Mouse (Mus musculus): ENCODE results near the gene Trp53.

Trp53 gene

DNA sequence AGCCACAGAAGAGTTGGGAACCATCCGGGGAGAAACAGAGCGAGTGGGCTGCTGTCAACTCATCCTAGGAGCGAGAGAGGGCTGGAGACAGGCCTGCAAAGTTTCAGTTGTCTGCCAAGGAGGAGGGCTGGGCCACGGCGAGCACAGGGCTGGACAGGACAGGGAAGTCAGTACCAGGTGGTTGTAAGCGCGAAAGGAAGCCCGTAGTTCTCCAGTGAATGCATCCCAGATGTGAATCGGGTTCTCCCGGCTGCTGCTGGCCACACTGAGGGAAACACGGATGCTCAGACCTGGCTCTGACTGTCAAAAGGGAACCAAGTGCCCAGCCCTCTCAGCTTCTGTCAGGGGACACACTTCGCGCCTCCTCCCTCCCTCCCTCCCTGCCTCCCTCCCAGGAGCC, 16.8 kb upstream of the Trp53 start:
- DNase-seq: no peak

DNA sequence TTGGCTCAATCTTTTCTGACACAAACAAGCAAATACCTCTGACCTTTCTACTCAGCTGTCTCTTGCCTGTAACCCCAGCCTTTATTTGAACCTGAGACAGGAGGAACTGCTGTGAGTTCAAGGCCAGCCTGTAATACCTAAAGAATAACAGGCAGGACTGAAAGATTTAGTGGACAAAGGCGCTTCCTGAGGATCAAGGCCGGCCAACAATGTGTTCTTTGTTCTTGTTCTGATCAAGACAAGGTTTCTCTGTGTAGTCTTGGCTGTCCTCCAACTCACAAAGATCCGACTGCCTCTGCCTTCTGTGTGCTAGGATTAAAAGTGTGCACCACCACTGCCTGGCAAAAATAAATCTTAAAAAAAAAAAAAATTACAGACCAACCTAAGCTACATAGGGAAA, 15.8 kb upstream of the Trp53 start:
- no peak for DNase-seq

DNA sequence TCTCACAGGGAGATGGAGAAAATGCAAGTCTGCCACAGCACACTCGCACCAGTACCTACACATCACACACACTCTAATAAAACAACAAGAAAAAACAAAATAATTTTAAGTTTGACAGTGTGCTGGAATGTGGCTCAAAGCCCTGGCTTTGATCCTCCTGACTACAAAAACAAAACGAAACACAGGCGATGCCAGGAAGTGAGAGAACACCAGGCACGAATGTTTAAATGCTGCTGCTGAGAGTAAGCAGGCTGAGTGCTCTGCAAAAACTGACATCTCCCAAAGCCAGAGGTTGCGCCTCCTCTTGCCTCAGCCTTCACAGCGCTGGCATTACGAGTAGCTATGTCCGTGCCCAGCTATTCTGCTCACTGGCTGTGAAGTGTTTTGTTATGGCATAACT, 15.0 kb upstream of the Trp53 start:
- no peak for DNase-seq

DNA sequence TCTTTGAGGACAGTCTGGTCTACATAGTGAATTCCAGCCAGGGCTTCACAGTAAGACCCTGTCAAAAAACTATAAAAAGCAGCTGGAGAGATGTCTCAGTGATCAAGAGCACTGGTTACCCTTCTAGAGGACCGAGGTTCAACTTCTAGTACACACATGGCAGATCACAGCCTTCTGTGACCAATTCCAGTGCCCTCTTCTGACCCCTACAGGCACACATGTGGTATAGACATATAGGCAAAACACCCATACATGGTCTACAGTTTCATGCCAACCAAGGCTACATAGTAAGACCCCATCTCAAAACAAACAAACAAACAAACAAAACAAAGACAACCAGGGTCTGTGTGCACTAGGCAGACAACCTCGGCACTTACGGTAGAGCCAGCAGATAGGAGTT, 4.9 kb upstream of the Trp53 start:
- peak in 1 of 2 experiments; percentile 19 for DNase-seq

DNA sequence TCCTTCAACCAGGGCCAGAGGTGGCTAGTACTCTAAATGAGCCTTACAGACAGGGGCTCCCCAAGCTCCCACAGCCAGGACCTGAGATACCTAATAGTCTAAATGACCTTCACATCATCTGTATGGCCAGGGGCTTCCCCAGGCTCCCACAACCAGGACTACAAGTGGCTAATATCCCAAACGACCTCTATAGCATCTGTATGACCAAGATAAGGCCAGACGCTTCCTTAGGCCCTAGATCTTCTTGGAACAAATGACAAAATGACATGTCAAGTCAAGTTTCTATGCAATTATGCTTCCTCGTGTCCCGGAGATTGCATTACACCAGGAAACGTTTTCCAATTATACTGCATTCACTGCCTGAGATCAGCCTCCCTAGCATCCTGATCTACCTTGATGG, 3.9 kb upstream of the Trp53 start:
- no peak for DNase-seq

DNA sequence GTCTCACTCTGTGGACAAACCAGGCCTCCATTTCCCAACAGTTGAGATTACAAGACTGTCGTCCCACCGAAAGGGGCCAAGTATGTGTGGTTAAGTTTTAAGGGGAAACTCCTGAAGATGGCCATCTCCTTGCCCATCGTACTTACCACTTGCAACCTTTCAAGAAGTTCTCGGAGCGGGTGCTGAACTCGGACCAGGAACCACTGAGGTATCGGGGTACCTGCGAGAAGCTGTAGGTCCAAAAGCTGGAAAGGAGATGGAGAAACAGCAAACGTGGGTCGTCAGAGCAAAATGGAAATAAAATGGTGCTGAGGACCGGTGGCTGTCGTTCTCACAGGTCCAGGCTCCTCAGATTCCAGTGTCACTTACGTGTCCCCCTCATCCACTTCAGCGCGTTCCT, 1.9 kb upstream of the Trp53 start:
- no peak for DNase-seq

DNA sequence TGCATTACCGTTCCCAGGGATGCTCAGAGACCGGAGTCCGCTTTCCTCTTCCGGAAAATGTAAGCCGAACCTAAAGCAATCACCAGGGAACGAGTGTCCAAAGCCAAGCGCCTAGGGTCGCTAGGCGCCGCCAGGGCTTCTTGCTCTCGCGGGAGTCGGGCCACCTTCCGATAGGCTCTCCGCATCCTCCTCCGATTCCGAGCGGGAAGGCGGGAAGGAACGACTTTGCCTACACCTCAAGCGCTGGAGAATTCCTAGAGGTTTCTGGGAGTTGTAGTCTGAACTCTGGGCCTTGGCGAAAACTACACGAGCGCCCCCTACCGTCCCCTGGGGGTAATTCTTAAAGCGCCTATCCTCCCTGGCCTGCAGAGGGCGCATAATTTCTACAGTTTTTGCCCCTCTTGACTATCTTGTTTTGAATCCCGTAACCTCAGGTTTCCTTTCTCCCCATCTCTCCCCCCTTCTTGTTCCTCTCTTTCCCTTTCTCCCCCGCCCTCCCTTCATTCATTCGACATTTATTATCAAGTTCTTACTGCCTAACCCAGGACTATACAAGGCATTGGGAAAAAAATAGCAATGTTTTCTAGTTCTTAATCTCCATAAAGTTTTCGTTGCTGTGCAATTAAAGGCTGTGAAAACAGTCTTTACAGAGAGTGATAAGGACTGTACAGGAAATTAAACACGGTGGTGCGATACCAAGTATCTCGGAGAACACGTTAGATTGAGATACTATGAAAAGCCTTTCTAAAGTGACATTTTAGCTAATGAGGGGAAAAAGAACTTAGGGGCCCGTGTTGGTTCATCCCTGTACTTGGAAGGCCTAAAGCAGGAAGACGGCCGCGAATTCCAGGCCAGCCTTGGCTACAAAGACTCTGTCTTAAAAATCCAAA, 786 bp upstream of the Trp53 start:
- DNase-seq: peak; percentile 91 to 97

DNA sequence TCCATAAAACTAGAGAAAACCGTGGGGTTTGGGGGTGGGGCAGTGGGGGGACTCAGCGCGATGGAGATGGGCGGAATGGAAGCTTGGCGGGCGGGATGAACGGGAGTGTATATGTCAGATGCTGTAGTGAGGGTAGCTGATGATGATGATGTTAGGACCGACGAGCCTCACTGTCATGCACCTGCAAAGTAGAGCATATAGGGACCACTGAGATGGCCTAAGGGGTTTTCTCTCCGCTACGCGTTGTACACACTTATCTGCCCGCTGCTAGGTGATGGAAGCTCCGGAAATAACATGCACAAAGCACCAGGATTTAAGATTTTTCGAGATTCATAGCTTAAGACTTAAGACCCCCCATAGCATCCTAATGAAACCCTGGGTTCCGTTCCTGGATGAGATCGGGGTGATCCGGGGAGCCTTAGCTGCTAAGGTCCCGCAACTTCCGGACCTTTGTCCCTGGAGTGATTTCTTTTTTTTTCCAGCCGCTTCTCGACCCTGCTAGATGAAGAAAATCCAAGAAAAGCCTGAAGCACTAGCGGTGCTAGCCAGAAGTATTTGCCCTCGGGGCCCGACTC, 500 bp downstream of the Trp53 start:
- no peak for DNase-seq

DNA sequence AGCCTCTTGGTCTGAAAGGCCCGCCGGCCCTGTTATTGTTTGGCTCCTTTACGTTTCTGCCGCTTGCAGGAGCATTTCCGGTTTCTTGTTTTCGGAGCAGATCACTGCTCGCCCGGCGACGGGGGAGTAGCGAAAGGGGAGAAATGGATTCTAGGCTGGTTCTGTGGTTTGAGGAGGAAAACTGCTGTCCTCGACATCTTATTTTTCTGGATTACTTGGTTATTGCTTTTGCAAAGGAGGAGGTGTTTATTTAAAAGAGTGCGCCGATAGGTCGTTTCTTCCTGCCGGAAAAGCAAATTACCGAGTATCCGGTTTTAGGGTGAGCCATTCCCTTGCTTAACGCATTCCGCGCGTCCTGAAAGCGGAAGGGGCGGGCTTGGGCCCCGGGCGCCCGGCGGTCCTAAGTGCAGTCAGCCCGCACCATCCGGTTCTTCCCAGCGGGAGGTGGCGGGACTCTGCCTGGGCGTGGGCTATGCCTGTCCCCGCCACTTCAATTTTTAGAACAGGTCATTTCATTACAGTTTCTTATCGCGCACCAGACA, 1.1 kb downstream of the Trp53 start:
- peak; percentile 86 to 91 for DNase-seq

DNA sequence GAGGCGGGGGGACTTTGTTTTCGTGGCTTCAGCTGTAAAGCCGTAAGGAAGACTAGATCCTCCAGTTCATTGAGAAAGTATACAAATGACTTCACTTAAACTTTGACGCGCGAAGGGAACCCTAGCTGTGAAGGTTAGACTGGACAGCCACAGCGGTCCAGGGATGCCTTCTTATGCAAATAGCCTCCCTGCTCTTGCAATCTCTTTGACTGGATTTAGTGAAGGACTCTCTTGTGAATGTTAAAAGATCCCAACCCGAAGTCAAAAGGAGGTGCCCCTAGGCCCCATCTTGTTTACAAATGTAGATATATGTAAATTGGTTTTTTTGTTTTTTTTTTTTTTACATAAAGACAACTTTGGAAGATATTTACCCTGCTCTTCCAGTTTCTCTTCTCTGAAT, 1.7 kb downstream of the Trp53 start:
- DNase-seq: no peak

DNA sequence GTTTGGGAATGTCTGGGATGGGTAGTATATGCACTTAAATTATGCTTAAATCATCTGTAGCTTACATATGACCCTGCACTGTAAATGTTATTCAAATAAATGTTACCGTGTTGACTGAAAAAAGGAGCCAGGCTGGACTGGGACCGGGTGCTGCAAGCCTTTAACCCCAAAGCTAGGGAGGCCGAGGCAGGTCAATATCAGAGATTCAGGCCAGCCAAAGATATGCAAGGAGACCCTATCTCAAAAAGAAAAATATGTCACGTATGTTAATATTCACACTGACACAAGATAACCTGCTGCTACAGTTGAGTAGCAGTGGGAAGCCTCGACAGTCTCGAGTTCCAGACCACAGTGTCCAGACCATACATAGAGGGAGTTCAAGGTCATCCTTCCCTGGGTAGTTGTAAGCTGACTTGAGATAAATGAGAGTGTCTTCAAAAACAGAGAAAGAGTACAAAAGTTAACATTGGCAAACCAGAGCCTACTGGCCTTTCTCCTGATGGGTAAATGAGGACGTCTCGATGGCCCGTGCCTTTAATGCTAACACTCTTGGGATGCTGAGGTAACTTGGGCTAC, 2.2 kb downstream of the Trp53 start:
- DNase-seq: no peak

DNA sequence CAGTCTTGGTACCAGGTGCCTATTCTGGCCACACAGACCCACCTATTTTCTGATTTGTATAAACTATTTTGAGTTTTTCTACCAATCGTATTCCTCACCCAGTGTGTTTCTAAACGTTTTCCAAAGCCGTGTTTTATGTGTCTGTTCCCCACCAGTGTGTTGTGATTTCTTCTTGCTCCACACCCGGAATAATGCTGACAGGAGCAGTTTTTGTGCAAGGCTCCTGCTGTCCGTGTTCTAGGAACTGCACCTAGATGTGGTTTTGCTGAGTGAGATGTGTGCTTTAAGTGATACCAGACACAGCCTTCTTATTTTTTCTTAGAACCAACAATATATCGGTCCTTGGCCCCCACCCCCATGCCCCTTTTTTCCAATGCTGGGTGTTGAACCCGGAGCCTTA, 3.8 kb downstream of the Trp53 start:
- DNase-seq: no peak

DNA sequence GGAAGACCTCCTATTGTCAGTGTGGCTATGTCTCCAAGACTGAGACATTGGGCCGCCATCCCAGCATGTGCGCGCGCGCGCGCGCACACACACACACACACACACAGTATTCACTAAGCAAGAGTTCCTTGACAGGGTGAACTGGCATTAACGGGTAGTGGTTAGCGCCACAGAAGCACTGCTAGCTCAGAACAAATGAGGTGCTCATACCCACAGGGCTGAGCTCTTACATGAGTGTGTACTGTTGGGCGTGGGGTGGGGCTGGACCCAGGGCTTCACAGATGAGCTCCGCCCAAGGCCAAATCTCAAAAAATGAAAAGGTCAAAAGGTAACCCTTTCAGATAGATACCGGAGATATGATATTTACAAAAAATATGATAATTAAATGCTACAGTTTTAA, 4.8 kb downstream of the Trp53 start:
- DNase-seq: no peak

DNA sequence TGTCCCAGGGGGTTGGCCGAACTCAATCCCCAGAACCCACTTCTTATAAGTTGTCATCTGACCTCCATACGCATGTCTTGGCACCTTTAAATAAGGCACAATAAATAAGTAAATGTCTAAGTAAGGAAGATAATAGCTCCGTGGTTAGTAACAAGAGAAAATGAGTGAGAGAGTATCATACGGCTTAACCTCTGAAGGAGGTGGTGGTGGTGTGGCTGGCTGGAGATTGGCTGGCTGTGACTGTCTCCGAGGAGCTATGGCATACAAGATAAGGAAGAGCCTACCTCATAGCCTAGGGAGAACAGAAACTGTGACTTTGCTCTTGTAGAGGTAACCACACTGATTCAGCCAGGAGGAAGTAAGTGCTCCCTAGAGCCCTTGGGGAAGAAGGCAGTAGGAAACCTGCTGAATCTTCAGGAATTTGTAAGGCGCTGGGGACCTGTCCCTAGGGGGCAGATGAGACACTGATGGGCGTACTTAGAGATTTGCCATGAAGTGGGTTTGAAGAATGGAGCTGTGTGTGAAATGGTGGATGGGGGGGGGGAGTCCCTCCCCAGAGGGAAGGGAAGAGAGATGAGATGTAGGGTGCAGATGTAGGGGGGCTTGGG, 5.7 kb downstream of the Trp53 start:
- DNase-seq: no peak

DNA sequence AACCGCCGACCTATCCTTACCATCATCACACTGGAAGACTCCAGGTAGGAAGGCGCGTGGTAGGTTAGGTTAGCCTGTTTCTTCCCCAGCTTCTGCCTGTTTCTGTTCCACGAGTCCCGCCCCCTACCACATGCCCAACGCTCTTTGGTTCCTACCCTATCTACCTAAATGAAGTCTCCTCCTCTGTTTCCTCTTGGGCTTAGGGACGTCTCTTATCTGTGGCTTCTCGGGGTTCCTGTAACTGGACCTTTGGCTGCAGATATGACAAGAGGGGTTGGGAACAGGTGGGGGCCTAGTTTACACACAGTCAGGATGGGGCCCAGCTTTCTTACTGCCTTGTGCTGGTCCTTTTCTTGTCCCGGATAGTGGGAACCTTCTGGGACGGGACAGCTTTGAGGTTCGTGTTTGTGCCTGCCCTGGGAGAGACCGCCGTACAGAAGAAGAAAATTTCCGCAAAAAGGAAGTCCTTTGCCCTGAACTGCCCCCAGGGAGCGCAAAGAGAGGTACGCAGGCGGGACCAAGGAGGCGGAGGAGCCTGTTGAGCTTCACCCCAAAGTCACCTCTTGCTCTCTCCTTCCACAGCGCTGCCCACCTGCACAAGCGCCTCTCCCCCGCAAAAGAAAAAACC, 9.2 kb downstream of the Trp53 start:
- no peak for DNase-seq

DNA sequence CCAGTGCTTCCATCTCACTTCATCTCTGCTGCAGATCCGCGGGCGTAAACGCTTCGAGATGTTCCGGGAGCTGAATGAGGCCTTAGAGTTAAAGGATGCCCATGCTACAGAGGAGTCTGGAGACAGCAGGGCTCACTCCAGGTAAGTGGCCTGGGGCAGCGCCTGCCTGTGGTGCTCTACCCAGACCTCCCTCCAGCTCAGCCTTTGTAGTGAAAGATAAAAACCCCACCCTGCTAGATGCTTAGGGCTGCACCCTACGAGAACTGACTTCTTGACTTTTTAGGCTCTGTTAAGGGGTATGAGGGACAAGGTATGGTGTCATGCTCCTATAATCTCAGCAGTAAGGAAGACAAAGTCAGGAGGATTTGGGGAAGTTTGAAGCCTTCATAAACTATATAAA, 10.5 kb downstream of the Trp53 start:
- no peak for DNase-seq

DNA sequence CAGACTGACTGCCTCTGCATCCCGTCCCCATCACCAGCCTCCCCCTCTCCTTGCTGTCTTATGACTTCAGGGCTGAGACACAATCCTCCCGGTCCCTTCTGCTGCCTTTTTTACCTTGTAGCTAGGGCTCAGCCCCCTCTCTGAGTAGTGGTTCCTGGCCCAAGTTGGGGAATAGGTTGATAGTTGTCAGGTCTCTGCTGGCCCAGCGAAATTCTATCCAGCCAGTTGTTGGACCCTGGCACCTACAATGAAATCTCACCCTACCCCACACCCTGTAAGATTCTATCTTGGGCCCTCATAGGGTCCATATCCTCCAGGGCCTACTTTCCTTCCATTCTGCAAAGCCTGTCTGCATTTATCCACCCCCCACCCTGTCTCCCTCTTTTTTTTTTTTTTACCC, 11.3 kb downstream of the Trp53 start:
- DNase-seq: no peak

DNA sequence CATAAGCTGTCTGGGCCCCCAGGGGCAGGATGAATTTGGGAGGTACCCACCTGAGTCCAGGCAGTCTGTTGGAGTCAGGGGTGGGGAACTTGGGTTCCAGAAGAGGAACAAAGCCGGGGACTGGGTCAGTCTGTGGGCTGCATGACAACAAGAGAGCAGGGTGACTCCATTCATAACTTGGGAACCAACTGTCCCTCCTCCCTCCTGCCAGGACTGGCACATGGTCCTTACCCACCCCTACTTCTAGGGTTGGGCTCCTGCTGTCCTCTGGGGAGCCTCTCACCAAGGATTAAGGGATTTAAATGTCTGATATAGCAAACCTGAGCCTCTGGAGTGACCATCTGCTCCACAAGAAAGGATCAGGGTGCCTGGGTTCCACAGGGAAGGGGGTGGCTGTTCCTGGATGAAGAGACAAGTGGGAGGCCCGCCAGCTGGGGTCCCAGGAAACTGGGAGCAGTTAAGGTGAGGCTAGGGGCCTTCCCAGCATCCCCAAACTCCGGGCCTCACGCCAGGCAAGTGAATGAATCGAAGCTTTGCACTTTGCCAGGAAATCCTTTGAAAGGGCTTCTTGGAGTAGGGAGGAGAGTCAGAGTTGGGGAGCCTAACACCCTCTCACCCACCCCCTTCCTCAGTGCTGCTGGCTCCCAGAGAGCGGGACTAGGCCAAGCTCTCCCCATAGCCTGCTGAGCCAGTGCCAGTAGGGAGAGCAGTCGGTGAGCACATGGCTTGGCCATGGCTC, 11.9 kb downstream of the Trp53 start:
- DNase-seq: no peak

DNA sequence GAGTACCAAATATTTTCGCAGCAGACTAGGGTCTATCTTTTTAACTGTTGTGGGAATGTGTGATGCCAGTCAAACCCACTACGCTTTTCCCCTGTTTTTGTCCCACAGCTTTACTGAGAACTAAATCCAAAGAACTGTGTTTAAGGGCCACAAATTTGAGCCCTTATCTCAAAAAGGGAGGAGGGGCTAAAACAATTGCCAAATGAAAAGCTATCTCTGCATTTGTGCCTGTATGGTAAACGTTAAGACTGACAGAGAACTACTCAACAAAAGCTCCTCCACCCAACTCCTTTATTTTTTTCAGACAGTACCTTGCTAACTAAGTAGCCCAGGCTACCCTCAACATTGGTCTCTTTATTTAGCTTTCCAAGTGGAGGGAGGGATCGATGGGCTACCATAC, 12.6 kb downstream of the Trp53 start:
- no peak for DNase-seq

DNA sequence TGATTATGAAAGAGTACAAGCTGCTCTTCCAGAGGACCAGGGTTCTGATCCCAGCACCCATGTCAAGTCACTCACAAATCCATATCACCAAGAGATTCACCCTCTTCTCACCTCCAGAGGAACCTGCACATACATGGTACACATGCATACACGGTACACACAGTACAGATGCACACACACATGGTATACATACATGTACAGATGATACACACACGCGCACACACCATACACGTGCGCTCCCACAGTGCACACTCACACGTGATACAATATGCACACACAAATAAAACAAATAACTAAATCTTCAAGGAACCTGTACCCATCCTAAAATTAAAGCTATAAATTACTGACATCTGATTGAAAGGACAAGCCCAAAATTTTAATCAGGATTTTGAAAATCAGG, 14.7 kb downstream of the Trp53 start:
- DNase-seq: no peak

DNA sequence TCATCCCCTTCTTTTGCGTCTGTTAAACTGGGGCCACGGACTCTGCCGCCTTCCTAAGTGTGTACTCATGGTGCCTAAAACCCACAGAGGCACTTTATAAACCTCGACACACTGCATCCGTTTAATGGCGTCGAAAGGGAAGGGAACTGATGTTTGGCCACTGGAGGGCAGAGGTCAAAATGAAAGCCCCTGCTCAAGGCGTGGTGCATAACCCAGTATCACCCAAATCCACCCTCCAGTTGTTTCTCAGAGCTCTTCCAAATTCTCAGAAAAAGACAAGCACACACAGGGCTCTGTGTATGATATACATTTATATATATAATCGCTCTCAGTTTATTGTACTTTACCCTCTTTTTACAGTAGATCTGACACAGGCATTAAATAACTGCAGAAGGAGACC, 19.3 kb downstream of the Trp53 start:
- no peak for DNase-seq

DNA sequence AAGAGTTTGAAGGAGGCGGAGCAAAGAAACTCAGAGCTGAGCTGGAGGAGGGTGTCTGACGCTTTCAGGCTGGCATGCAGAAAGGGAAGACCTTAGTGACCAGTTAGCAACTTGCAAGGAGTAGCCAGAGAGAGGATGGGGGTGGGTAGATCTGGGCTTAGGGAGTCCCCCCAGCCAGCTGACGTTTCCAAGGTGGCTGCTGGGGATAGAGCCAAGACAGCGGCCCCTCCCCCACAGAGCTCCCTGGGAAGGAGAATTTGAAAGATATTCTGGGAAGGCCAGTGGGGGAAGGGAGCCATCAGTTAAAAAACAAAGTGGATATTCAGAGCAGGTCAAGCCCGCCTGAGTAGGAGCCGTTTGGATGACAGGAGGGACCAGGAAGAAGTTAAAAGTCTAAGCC, 19.9 kb downstream of the Trp53 start:
- no peak for DNase-seq

All from thymus, postnatal 36 days (tissue).